8 mouse cellular contexts compared by ENCODE assay signal in the genomic region with DNA sequence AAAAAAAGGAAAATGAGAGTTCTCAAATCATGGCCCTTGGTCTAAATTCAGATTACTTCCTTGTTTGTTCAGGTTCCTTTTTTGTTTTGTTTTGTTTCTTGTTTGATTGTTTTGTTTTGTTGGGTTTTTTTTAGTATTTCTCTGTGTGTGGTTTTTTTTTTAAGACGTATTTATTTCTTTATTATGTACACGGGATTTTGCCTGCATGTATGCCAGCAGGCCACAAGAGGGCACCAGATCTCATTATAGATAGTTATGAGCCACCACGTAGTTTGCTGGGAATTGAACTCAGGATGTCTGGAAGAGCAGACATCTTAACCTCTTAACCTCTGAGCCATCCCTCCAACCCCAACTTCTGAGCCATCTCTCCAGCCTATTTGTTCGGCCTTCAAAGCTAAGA. TPM values are rescaled to one million over a fixed set of nuclear protein-coding genes. Genes with fewer than 3 reads are reported as not detected.
A peak's percentile ranks its signal among the peaks of the same experiment; 100 is the strongest.
DNase-seq lines count a peak whose midpoint lies in the region; ATAC-seq lines count a peak whose summit lies in the region.

No protein-coding gene starts in this region.

- H3K4me1 ChIP-seq in midbrain, embryonic 11.5 days (ENCODE audit: control insufficient read depth, insufficient read depth, low read length), result no peaks in the 10 kb centered on the region
- H3K4me1 ChIP-seq in midbrain, embryonic 16.5 days (ENCODE audit: control insufficient read depth, insufficient read depth, low read length), result no peaks in the 10 kb centered on the region
- H3K4me1 ChIP-seq in liver, embryonic 13.5 days (replicated peaks), result no peaks in the 10 kb centered on the region

- DNase-seq in cerebellum, postnatal 14 days, result peak; percentile 54 to 56
- DNase-seq in cerebellum, adult 11 months, result no peak
- DNase-seq in midbrain, embryonic 11.5 days (ENCODE audit: low spot score, missing footprints), result peak; percentile 84
- DNase-seq in brain, adult 2 months (ENCODE audit: low read depth, low spot score), result peak; percentile 39
- DNase-seq in liver, embryonic 13.5 days, result peak; percentile 8
- DNase-seq in thymus, postnatal 25 days, result peak; percentile 26
- no peak for DNase-seq in ovary, postnatal 14 days (ENCODE audit: low spot score)

- H3K4me2 ChIP-seq in midbrain, embryonic 11.5 days, result no peak overlapping the region
- H3K4me2 ChIP-seq in midbrain, embryonic 16.5 days (ENCODE audit: low read length), result no peak overlapping the region
- H3K4me2 ChIP-seq in liver, embryonic 13.5 days, result no peak overlapping the region

- H3K27me3 ChIP-seq in midbrain, embryonic 11.5 days (ENCODE audit: control insufficient read depth, insufficient read depth, low read length), result no peaks in the 10 kb centered on the region
- no peaks in the 10 kb centered on the region for H3K27me3 ChIP-seq in midbrain, embryonic 16.5 days (ENCODE audit: control insufficient read depth, insufficient read depth, low read depth, low read length)
- H3K27me3 ChIP-seq in liver, embryonic 13.5 days, result no peaks in the 10 kb centered on the region

- no peak overlapping the region for H3K9ac ChIP-seq in midbrain, embryonic 11.5 days (ENCODE audit: low read length)
- H3K9ac ChIP-seq in midbrain, embryonic 16.5 days (ENCODE audit: low read depth, low read length), result no peak overlapping the region
- no peak overlapping the region for H3K9ac ChIP-seq in liver, embryonic 13.5 days

- no peak for ATAC-seq in midbrain, embryonic 11.5 days (ENCODE audit: low FRiP score)
- ATAC-seq in midbrain, embryonic 16.5 days, result no peak
- no peak for ATAC-seq in liver, embryonic 13.5 days (ENCODE audit: low read depth)

- H3K27ac ChIP-seq in midbrain, embryonic 11.5 days (ENCODE audit: low read depth, low read length), result no peak overlapping the region
- H3K27ac ChIP-seq in midbrain, embryonic 16.5 days (ENCODE audit: low read length), result no peak overlapping the region
- no peak overlapping the region for H3K27ac ChIP-seq in liver, embryonic 13.5 days

- no peaks in the 10 kb centered on the region for H3K36me3 ChIP-seq in midbrain, embryonic 11.5 days (ENCODE audit: control insufficient read depth, insufficient read depth, low read length)
- no peaks in the 10 kb centered on the region for H3K36me3 ChIP-seq in midbrain, embryonic 16.5 days (ENCODE audit: control insufficient read depth, insufficient read depth, low read length)
- no peaks in the 10 kb centered on the region for H3K36me3 ChIP-seq in liver, embryonic 13.5 days

- H3K4me3 ChIP-seq in midbrain, embryonic 11.5 days (ENCODE audit: low read depth, low read length), result no peak overlapping the region
- no peak overlapping the region for H3K4me3 ChIP-seq in midbrain, embryonic 16.5 days (ENCODE audit: low read depth, low read length)
- H3K4me3 ChIP-seq in liver, embryonic 13.5 days (replicated peaks), result no peak overlapping the region

- no peaks in the 10 kb centered on the region for H3K9me3 ChIP-seq in midbrain, embryonic 11.5 days (ENCODE audit: control insufficient read depth, low read length)
- H3K9me3 ChIP-seq in midbrain, embryonic 16.5 days (replicated peaks; ENCODE audit: control insufficient read depth, low read length, poor library complexity, severe bottlenecking), result no peaks in the 10 kb centered on the region; the same call in 1 of the 2 replicates
- H3K9me3 ChIP-seq in liver, embryonic 13.5 days (replicated peaks), result no peaks in the 10 kb centered on the region

- 44% methylated on average over 4 of the region's 4 CpGs for WGBS in midbrain, embryonic 11.5 days
- 48% methylated on average over 4 of the region's 4 CpGs for WGBS in midbrain, embryonic 16.5 days
- WGBS in liver, embryonic 13.5 days (ENCODE audit: insufficient replicate concordance), result 20% methylated on average over 4 of the region's 4 CpGs

RNA-seq across cellular contexts. Expression of a gene that starts 20.2 kb away (rescaled TPM):
- polyA plus RNA-seq in midbrain, embryonic 11.5 days (2014; fragmentation: Nextera tagmentation; extraction: Ambion mirVana), result not detected in 2 replicates
- not detected in 2 replicates for polyA plus RNA-seq in midbrain, embryonic 16.5 days (2015; fragmentation: Nextera tagmentation; extraction: Ambion mirVana)
- not detected in 2 replicates for polyA plus RNA-seq in liver, embryonic 13.5 days (2015; fragmentation: Nextera tagmentation; extraction: Ambion mirVana)

RNA-seq across cellular contexts. Expression of a gene that starts 37.5 kb away (rescaled TPM):
- 129 and 136 TPM in 2 replicates for polyA plus RNA-seq in midbrain, embryonic 11.5 days (2014; fragmentation: Nextera tagmentation; extraction: Ambion mirVana)
- 156 and 169 TPM in 2 replicates for polyA plus RNA-seq in midbrain, embryonic 16.5 days (2015; fragmentation: Nextera tagmentation; extraction: Ambion mirVana)
- polyA plus RNA-seq in liver, embryonic 13.5 days (2015; fragmentation: Nextera tagmentation; extraction: Ambion mirVana), result 31.5 and 36.6 TPM in 2 replicates

Comparison
In these comparisons a context has a peak if more than half of its experiments do, and no peak if none do; other contexts are left out.
1. DNase-seq: peak in cerebellum, postnatal 14 days (2 of 2), midbrain, embryonic 11.5 days (single experiment), brain, adult 2 months (single experiment), liver, embryonic 13.5 days (single experiment) and thymus, postnatal 25 days (single experiment); none in cerebellum, adult 11 months (single experiment) and ovary, postnatal 14 days (single experiment).